Mouse (Mus musculus) bone marrow macrophage, adult 2 months (primary cell): Measurements from ENCODE around the gene Jpt1.

Experiments used
- CTCF ChIP-seq: IDR thresholded peaks from 2 replicates; pipeline ENCODE4 v1.5.1; 2012; ENCODE audit warnings: low read depth, mild to moderate bottlenecking, low read length, moderate library complexity
- POLR2A ChIP-seq: IDR thresholded peaks from 2 replicates; pipeline ENCODE4 v1.6.1; 2012; ENCODE audit warnings: mild to moderate bottlenecking, low read depth, low read length, borderline replicate concordance

DNA sequence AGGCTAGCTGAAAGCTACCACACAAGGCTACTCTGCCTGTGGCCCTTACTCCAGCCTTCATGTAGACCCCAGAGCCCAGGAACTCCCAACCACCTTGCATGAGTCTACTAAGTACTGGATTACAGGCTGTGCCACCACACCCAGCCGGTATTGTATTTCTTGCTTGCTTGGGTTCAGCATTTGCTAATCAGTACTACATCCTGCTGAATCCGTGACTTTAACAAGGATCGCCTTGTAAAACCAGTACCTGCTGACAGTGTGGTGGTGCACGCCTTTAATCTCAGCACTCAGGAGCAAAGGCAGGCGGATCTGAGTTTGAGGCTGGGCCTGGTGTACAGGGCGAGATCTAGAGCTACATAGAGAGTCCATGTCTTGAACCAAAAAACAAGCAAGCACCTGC lies 11.6 kb downstream of the Jpt1 start:
- TF ChIP-seq CTCF, result no peak
- TF ChIP-seq POLR2A, result no peak
